Mouse (Mus musculus) heart, embryonic 16.5 days (tissue): ENCODE measurements around the gene Tasp1. TPM values are rescaled to one million over a fixed set of nuclear protein-coding genes. Genes with fewer than 3 reads are reported as not detected.
"Not testable (repeated sequence)": the region's sequence is repeated elsewhere in the genome, so short reads cannot be mapped to it uniquely, and the experiment has no call there.

Source experiments
- ATAC-seq: fragments of 200-750 bp; cut with Nextera tagmentation; replicated peaks from 2 replicates; pipeline ENCODE4 v1.8.0; 2017; ENCODE audit warnings: moderate number of reproducible peaks; ENCODE audit not compliant: insufficient read depth, low FRiP score; ENCODE audit errors: extremely low read depth
- H3K27ac ChIP-seq: fragments of 300-500 bp; sonication (generic); 2 replicates; pipeline ENCODE4 v1.5.1; 2014; ENCODE audit warnings: mild to moderate bottlenecking, low read length, control low read depth, moderate library complexity
- H3K27me3 ChIP-seq: fragments of 300-500 bp; sonication (generic); 2 replicates; pipeline ENCODE4 v1.6.1; 2014; ENCODE audit warnings: low read length, mixed read lengths; ENCODE audit not compliant: control insufficient read depth, insufficient read depth
- H3K36me3 ChIP-seq: fragments of 300-500 bp; sonication (generic); 2 replicates; pipeline ENCODE4 v1.6.1; 2014; ENCODE audit not compliant: control insufficient read depth, insufficient read depth
- H3K4me1 ChIP-seq: fragments of 300-500 bp; sonication (generic); 2 replicates; pipeline ENCODE4 v1.6.1; 2014; ENCODE audit warnings: low read length, mixed read lengths; ENCODE audit not compliant: control insufficient read depth, insufficient read depth
- H3K4me2 ChIP-seq: fragments of 300-500 bp; sonication (generic); 2 replicates; pipeline ENCODE4 v1.6.1; 2014; ENCODE audit warnings: low read depth, mild to moderate bottlenecking, control low read depth, low read length
- H3K4me3 ChIP-seq: fragments of 300-500 bp; sonication (generic); 2 replicates; pipeline ENCODE4 v1.5.1; 2014; ENCODE audit warnings: mild to moderate bottlenecking, control low read depth, low read length
- H3K9ac ChIP-seq: fragments of 300-500 bp; sonication (generic); 2 replicates; pipeline ENCODE4 v1.6.1; 2014; ENCODE audit warnings: low read length, control low read depth
- H3K9me3 ChIP-seq: fragments of 300-500 bp; sonication (generic); replicated peaks from 2 replicates; pipeline ENCODE4 v1.6.1; 2016; ENCODE audit warnings: low read length; ENCODE audit not compliant: control insufficient read depth
- WGBS: fragments of 180-500 bp; shearing (Covaris S2); extraction: QIAGEN DNeasy Blood & Tissue Kit; methylation state at CpG from one replicate; pipeline ENCODE4 v1.1.7; 2014; 5-methylcytosine and 5-hydroxymethylcytosine counted together
- polyA plus RNA-seq: library from polyadenylated mRNA; unstranded; fragments of >200 nt; fragmentation: Nextera tagmentation; extraction: Ambion mirVana; gene quantifications from 2 replicates; pipeline ENCODE4 v1.2.1, GENCODE M21; 2015

Tasp1 gene
- polyA plus RNA-seq, 1 experiment from 2014 or later, result 18.5 TPM

- H3K4me3 ChIP-seq, result no peak overlapping the region
- H3K9ac ChIP-seq, result no peak overlapping the region
- WGBS, result 68% methylated on average over 4 of the region's 4 CpGs
- H3K27me3 ChIP-seq, result no peaks in the 10 kb centered on the region
- H3K27ac ChIP-seq, result no peak overlapping the region
- H3K9me3 ChIP-seq, result no peaks in the 10 kb centered on the region
- no peak overlapping the region for H3K4me2 ChIP-seq
- no peaks in the 10 kb centered on the region for H3K36me3 ChIP-seq
- no peaks in the 10 kb centered on the region for H3K4me1 ChIP-seq
- no peak for ATAC-seq
Observed at GRCm38 (mm10) chr2:139934033-139934572, 132.5 kb downstream of the Tasp1 start.

GRCm38 (mm10) chr2:139932211-139932610 is 134.4 kb downstream of the Tasp1 start:
- Histone ChIP-seq H3K9ac (no peak overlapping the region), H3K27me3 (no peaks in the 10 kb centered on the region), H3K4me1 (no peaks in the 10 kb centered on the region), H3K27ac (no peak overlapping the region), H3K9me3 (no peaks in the 10 kb centered on the region), H3K4me3 (no peak overlapping the region), H3K4me2 (no peak overlapping the region), H3K36me3 (no peaks in the 10 kb centered on the region)
- 78% methylated on average over 2 of the region's 2 CpGs for WGBS
- no peak for ATAC-seq

GRCm38 (mm10) chr2:139924937-139925336 is 141.7 kb downstream of the Tasp1 start:
- Histone ChIP-seq H3K9ac (no peak overlapping the region), H3K4me2 (no peak overlapping the region), H3K36me3 (no peaks in the 10 kb centered on the region), H3K27me3 (no peaks in the 10 kb centered on the region), H3K9me3 (no peaks in the 10 kb centered on the region), H3K4me3 (no peak overlapping the region), H3K4me1 (no peaks in the 10 kb centered on the region), H3K27ac (no peak overlapping the region)
- 21% methylated on average over 1 of the region's 1 CpGs for WGBS
- no peak; the same call in 1 of the 2 replicates for ATAC-seq

GRCm38 (mm10) chr2:139921395-139921794 is 145.2 kb downstream of the Tasp1 start:
- H3K4me3 ChIP-seq, H3K9me3 ChIP-seq, H3K9ac ChIP-seq, H3K27ac ChIP-seq, H3K4me2 ChIP-seq, ATAC-seq, H3K27me3 ChIP-seq, H3K36me3 ChIP-seq, H3K4me1 ChIP-seq: not testable (repeated sequence)

- 50% methylated on average over 2 of the region's 2 CpGs for WGBS
- no peak for ATAC-seq
- H3K4me1 ChIP-seq, result no peaks in the 10 kb centered on the region
Observed at GRCm38 (mm10) chr2:139919757-139920156, 146.8 kb downstream of the Tasp1 start.

GRCm38 (mm10) chr2:139906441-139907157 is 160.0 kb downstream of the Tasp1 start:
- H3K36me3 ChIP-seq, result no peaks in the 10 kb centered on the region
- H3K4me3 ChIP-seq, result no peak overlapping the region
- no peaks in the 10 kb centered on the region for H3K27me3 ChIP-seq
- H3K4me2 ChIP-seq, result no peak overlapping the region
- H3K27ac ChIP-seq, result no peak overlapping the region
- no peak for ATAC-seq
- H3K9me3 ChIP-seq, result no peaks in the 10 kb centered on the region
- H3K4me1 ChIP-seq, result no peaks in the 10 kb centered on the region
- WGBS, result 78% methylated on average over 9 of the region's 9 CpGs
- H3K9ac ChIP-seq, result no peak overlapping the region

More at GRCm38 (mm10) chr2:139919757-139920156, 146.8 kb downstream of the Tasp1 start:
- no peak overlapping the region for H3K4me3 ChIP-seq
- H3K27ac ChIP-seq, result no peak overlapping the region
- H3K4me2 ChIP-seq, result no peak overlapping the region
- H3K9ac ChIP-seq, result no peak overlapping the region
- H3K27me3 ChIP-seq, result no peaks in the 10 kb centered on the region
- no peaks in the 10 kb centered on the region for H3K36me3 ChIP-seq
- no peaks in the 10 kb centered on the region for H3K9me3 ChIP-seq

GRCm38 (mm10) chr2:139891405-139892089 is 175.1 kb downstream of the Tasp1 start:
- Histone ChIP-seq H3K4me1 (no peaks in the 10 kb centered on the region), H3K36me3 (no peaks in the 10 kb centered on the region; the same call in 1 of the 2 replicates), H3K27me3 (no peaks in the 10 kb centered on the region), H3K4me2 (no peak overlapping the region), H3K9ac (no peak overlapping the region), H3K4me3 (no peak overlapping the region), H3K9me3 (no peaks in the 10 kb centered on the region), H3K27ac (no peak overlapping the region)
- ATAC-seq, result no peak

GRCm38 (mm10) chr2:139884264-139884637 is 182.4 kb downstream of the Tasp1 start:
- Histone ChIP-seq H3K9me3 (no peaks in the 10 kb centered on the region), H3K36me3 (no peaks in the 10 kb centered on the region), H3K27ac (no peak overlapping the region), H3K4me3 (no peak overlapping the region), H3K27me3 (no peaks in the 10 kb centered on the region), H3K9ac (no peak overlapping the region), H3K4me2 (no peak overlapping the region), H3K4me1 (no peaks in the 10 kb centered on the region)
- no peak for ATAC-seq
- WGBS, result 83% methylated on average over 4 of the region's 4 CpGs

- Histone ChIP-seq H3K27ac (no peak overlapping the region), H3K9ac (no peak overlapping the region), H3K4me2 (no peak overlapping the region), H3K36me3 (no peaks in the 10 kb centered on the region), H3K27me3 (no peaks in the 10 kb centered on the region), H3K4me1 (no peaks in the 10 kb centered on the region), H3K9me3 (no peaks in the 10 kb centered on the region), H3K4me3 (no peak overlapping the region)
- WGBS, result 81% methylated on average over 7 of the region's 7 CpGs
- no peak for ATAC-seq
Observed at GRCm38 (mm10) chr2:139883581-139884263, 182.9 kb downstream of the Tasp1 start.
